Mouse (Mus musculus) lung, embryonic 14.5 days (tissue): ENCODE results near the gene Tcl1. TPM values are rescaled to one million over a fixed set of nuclear protein-coding genes. Genes with fewer than 3 reads are reported as not detected.

ENCODE experiments used
- ATAC-seq: fragments of 200-750 bp; cut with Nextera tagmentation; 2 replicates; pipeline ENCODE4 v1.8.0; 2017; ENCODE audit warnings: mild to moderate bottlenecking, moderate TSS enrichment, moderate library complexity; ENCODE audit not compliant: insufficient read depth
- DNase-seq: peaks from one replicate; pipeline ENCODE4 v3.0.0-alpha.2; 2015
- H3K27ac ChIP-seq: fragments of 300-500 bp; sonication (generic); 2 replicates; pipeline ENCODE4 v1.5.1; 2014; ENCODE audit warnings: low read depth, mild to moderate bottlenecking, moderate library complexity
- H3K27me3 ChIP-seq: fragments of 300-500 bp; sonication (generic); 2 replicates; pipeline ENCODE4 v1.6.1; 2014; ENCODE audit warnings: low read length, control low read depth; ENCODE audit not compliant: insufficient read depth
- H3K36me3 ChIP-seq: fragments of 300-500 bp; sonication (generic); 2 replicates; pipeline ENCODE4 v1.6.1; 2014; ENCODE audit warnings: control low read depth; ENCODE audit not compliant: insufficient read depth
- H3K4me1 ChIP-seq: fragments of 300-500 bp; sonication (generic); 2 replicates; pipeline ENCODE4 v1.6.1; 2014; ENCODE audit warnings: antibody characterized with exemption, control low read depth; ENCODE audit not compliant: insufficient read depth
- H3K4me2 ChIP-seq: fragments of 300-500 bp; sonication (generic); 2 replicates; pipeline ENCODE4 v1.6.1; 2014; ENCODE audit warnings: mild to moderate bottlenecking
- H3K4me3 ChIP-seq: fragments of 300-500 bp; sonication (generic); 2 replicates; pipeline ENCODE4 v1.5.1; 2014; ENCODE audit warnings: low read depth, low read length
- H3K9ac ChIP-seq: fragments of 300-500 bp; sonication (generic); 2 replicates; pipeline ENCODE4 v1.6.1; 2014
- H3K9me3 ChIP-seq: fragments of 300-500 bp; sonication (generic); 2 replicates; pipeline ENCODE4 v1.6.1; 2016; ENCODE audit warnings: low read depth, low read length, control low read depth
- CTCF ChIP-seq: IDR thresholded peaks from 2 replicates; pipeline ENCODE4 v1.5.1; 2016; ENCODE audit warnings: antibody characterized with exemption, low read depth
- WGBS: fragments of 180-500 bp; shearing (Covaris S2); extraction: QIAGEN DNeasy Blood & Tissue Kit; methylation state at CpG from one replicate; pipeline ENCODE4 v1.1.7; 2014; 5-methylcytosine and 5-hydroxymethylcytosine counted together
- polyA plus RNA-seq: library from polyadenylated mRNA; unstranded; fragments of >200 nt; fragmentation: Nextera tagmentation; extraction: Ambion mirVana; gene quantifications from 2 replicates; pipeline ENCODE4 v1.2.1, GENCODE M21; 2014

Tcl1 gene
- polyA plus RNA-seq, 1 experiment from 2014 or later = not detected

DNA sequence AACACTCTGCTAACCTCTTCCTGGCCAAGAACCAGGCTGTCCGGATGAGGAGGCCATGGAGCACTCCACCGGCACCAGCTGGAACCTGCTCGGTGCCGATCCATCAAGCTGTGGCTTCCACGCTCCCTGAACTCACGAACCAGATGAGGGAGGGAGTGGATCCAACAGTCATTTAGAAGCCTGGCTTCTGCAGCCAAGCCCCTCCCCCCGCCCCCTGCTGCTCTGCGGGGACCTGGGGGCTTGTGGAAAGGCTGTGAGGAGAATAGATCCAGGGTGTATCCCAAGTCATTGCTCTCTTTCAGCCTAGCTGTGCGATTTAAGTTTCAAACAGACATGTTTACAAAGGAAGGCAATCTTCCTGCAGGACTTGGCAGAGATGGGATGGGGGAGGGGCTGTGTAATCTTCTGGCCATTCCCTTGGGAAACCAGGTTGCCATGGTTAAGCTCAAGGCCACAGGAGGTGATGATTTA is 26.2 kb upstream of the Tcl1 start:
- WGBS = 3% methylated on average over 9 of the region's 9 CpGs
- no peaks in the 10 kb centered on the region for H3K36me3 ChIP-seq
- no peaks in the 10 kb centered on the region for H3K27me3 ChIP-seq
- 0 out of 2 replicates have a peak overlapping the region, but pooled peaks have one; percentile 5 for H3K9ac ChIP-seq
- H3K27ac ChIP-seq = no peak overlapping the region; the same call in 1 of the 2 replicates
- no peak overlapping the region for H3K4me3 ChIP-seq
- no peaks in the 10 kb centered on the region for H3K9me3 ChIP-seq
- peak overlapping the region; percentile 53 for H3K4me2 ChIP-seq
- ATAC-seq (peak; percentile 89), DNase-seq (peak; percentile 62)
- H3K4me1 ChIP-seq = peaks cover 6% of the 10 kb centered on the region
- no peak for TF ChIP-seq CTCF

- DNase-seq (no peak), ATAC-seq (no peak)
- Histone ChIP-seq H3K36me3 (no peaks in the 10 kb centered on the region), H3K4me2 (no peak overlapping the region), H3K27ac (no peak overlapping the region), H3K9ac (no peak overlapping the region), H3K4me1 (no peaks in the 10 kb centered on the region), H3K27me3 (no peaks in the 10 kb centered on the region), H3K4me3 (no peak overlapping the region), H3K9me3 (no peaks in the 10 kb centered on the region)
- no peak for TF ChIP-seq CTCF
- WGBS = 77% methylated on average over 9 of the region's 9 CpGs
Measured at GRCm38 (mm10) chr12:105239060-105239459, 16.5 kb upstream of the Tcl1 start.

GRCm38 (mm10) chr12:105235091-105235490 is 12.5 kb upstream of the Tcl1 start:
- H3K27me3 ChIP-seq = no peaks in the 10 kb centered on the region
- H3K27ac ChIP-seq = no peak overlapping the region
- ATAC-seq (no peak), DNase-seq (no peak)
- WGBS = 75% methylated on average over 3 of the region's 3 CpGs
- no peaks in the 10 kb centered on the region for H3K9me3 ChIP-seq
- no peaks in the 10 kb centered on the region for H3K4me1 ChIP-seq
- no peak overlapping the region for H3K4me2 ChIP-seq
- no peak for TF ChIP-seq CTCF
- H3K4me3 ChIP-seq = no peak overlapping the region
- H3K9ac ChIP-seq = no peak overlapping the region
- H3K36me3 ChIP-seq = no peaks in the 10 kb centered on the region

DNA sequence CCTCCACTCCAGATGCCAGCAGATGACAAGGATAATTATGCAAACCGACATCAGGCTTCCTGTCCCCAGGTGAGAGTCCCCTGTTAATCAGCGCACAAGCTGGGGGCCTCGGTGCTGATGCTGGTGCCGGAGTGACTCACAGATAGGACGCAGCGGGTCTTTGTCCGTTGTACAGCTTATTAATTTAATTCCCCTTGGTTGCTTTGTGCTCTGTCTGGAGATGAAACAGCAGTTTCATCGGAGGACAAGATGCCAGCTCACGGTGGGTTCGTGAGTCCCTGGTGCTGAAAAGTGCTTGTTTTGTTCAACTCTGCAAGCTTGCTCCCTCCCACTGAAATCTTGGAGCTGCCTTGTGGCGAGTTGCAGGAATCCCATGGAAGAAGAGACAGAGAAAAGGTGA is 11.8 kb upstream of the Tcl1 start:
- DNase-seq (no peak), ATAC-seq (no peak)
- no peak for TF ChIP-seq CTCF
- 65% methylated on average over 11 of the region's 11 CpGs for WGBS
- Histone ChIP-seq H3K4me1 (no peaks in the 10 kb centered on the region), H3K36me3 (no peaks in the 10 kb centered on the region), H3K9me3 (no peaks in the 10 kb centered on the region), H3K4me3 (no peak overlapping the region), H3K9ac (no peak overlapping the region), H3K27me3 (no peaks in the 10 kb centered on the region), H3K4me2 (no peak overlapping the region), H3K27ac (no peak overlapping the region)

GRCm38 (mm10) chr12:105224621-105225320 is 2.2 kb upstream of the Tcl1 start:
- WGBS = 52% methylated on average over 16 of the region's 16 CpGs
- Histone ChIP-seq H3K9me3 (no peaks in the 10 kb centered on the region), H3K4me2 (no peak overlapping the region), H3K27ac (no peak overlapping the region), H3K9ac (no peak overlapping the region), H3K36me3 (no peaks in the 10 kb centered on the region), H3K4me1 (no peaks in the 10 kb centered on the region), H3K27me3 (no peaks in the 10 kb centered on the region), H3K4me3 (no peak overlapping the region)
- DNase-seq (no peak), ATAC-seq (no peak)
- TF ChIP-seq CTCF = no peak

- no peak for TF ChIP-seq CTCF
- ATAC-seq (no peak), DNase-seq (no peak)
- H3K27ac ChIP-seq = no peak overlapping the region
- no peaks in the 10 kb centered on the region for H3K36me3 ChIP-seq
- 77% methylated on average over 7 of the region's 7 CpGs for WGBS
- H3K9ac ChIP-seq = no peak overlapping the region
- H3K9me3 ChIP-seq = no peaks in the 10 kb centered on the region
- H3K4me2 ChIP-seq = no peak overlapping the region
- no peaks in the 10 kb centered on the region for H3K4me1 ChIP-seq
- no peaks in the 10 kb centered on the region for H3K27me3 ChIP-seq
- H3K4me3 ChIP-seq = no peak overlapping the region
Measured at GRCm38 (mm10) chr12:105217101-105217760, 5.4 kb downstream of the Tcl1 start.

GRCm38 (mm10) chr12:105209231-105209630 is 13.4 kb downstream of the Tcl1 start:
- Histone ChIP-seq H3K36me3 (no peaks in the 10 kb centered on the region), H3K27ac (no peak overlapping the region), H3K4me2 (no peak overlapping the region), H3K27me3 (no peaks in the 10 kb centered on the region), H3K4me3 (no peak overlapping the region), H3K9ac (no peak overlapping the region), H3K4me1 (no peaks in the 10 kb centered on the region), H3K9me3 (no peaks in the 10 kb centered on the region)
- TF ChIP-seq CTCF = no peak
- DNase-seq (no peak), ATAC-seq (no peak)
- 86% methylated on average over 7 of the region's 7 CpGs for WGBS
